Mouse (Mus musculus) kidney, postnatal 0 days (tissue): Measurements from ENCODE around the gene Igfl3. TPM values are rescaled to one million over a fixed set of nuclear protein-coding genes. Genes with fewer than 3 reads are reported as not detected.

ENCODE experiments used
- ATAC-seq: fragments of 200-750 bp; cut with Nextera tagmentation; replicated peaks from 2 replicates; pipeline ENCODE4 v1.8.0; 2017; ENCODE audit warnings: low read depth, moderate number of reproducible peaks, moderate TSS enrichment, moderate library complexity; ENCODE audit not compliant: low FRiP score
- DNase-seq: peaks from one replicate; pipeline ENCODE4 v3.0.0-alpha.2; 2016; ENCODE audit warnings: low spot score
- H3K27ac ChIP-seq: fragments of 300-500 bp; sonication (generic); 2 replicates; pipeline ENCODE4 v1.5.1; 2014; ENCODE audit warnings: mild to moderate bottlenecking
- H3K27me3 ChIP-seq: fragments of 300-500 bp; sonication (generic); 2 replicates; pipeline ENCODE4 v1.6.1; 2014; ENCODE audit warnings: low read length, mixed read lengths; ENCODE audit not compliant: insufficient read depth
- H3K36me3 ChIP-seq: fragments of 300-500 bp; sonication (generic); 2 replicates; pipeline ENCODE4 v1.6.1; 2014; ENCODE audit warnings: low read length, mixed read lengths; ENCODE audit not compliant: insufficient read depth
- H3K4me1 ChIP-seq: fragments of 300-500 bp; sonication (generic); replicated peaks from 2 replicates; pipeline ENCODE4 v1.6.1; 2014; ENCODE audit warnings: antibody characterized with exemption, low read length, mixed read lengths; ENCODE audit not compliant: insufficient read depth
- H3K4me2 ChIP-seq: fragments of 300-500 bp; sonication (generic); 2 replicates; pipeline ENCODE4 v1.6.1; 2014; ENCODE audit warnings: mild to moderate bottlenecking, low read length, moderate library complexity, mixed read lengths
- H3K4me3 ChIP-seq: fragments of 300-500 bp; sonication (generic); replicated peaks from 2 replicates; pipeline ENCODE4 v1.5.1; 2014; ENCODE audit warnings: low read depth, low read length
- H3K9ac ChIP-seq: fragments of 300-500 bp; sonication (generic); 2 replicates; pipeline ENCODE4 v1.6.1; 2014; ENCODE audit warnings: low read depth, low read length
- H3K9me3 ChIP-seq: fragments of 300-500 bp; sonication (generic); replicated peaks from 2 replicates; pipeline ENCODE4 v1.6.1; 2016; ENCODE audit warnings: low read length, inconsistent platforms, mixed read lengths
- CTCF ChIP-seq: IDR thresholded peaks from 2 replicates; pipeline ENCODE4 v1.5.1; 2016; ENCODE audit warnings: antibody characterized with exemption, low read depth, mild to moderate bottlenecking, moderate library complexity
- WGBS: fragments of 180-500 bp; shearing (Covaris S2); extraction: QIAGEN DNeasy Blood & Tissue Kit; methylation state at CpG from one replicate; pipeline ENCODE4 v1.1.7; 2014; 5-methylcytosine and 5-hydroxymethylcytosine counted together
- polyA plus RNA-seq: library from polyadenylated mRNA; unstranded; fragments of >200 nt; fragmentation: Nextera tagmentation; extraction: Ambion mirVana; gene quantifications from 2 replicates; pipeline ENCODE4 v1.2.1, GENCODE M21; 2015

Igfl3 gene
- not detected in 2 replicates for polyA plus RNA-seq

DNA sequence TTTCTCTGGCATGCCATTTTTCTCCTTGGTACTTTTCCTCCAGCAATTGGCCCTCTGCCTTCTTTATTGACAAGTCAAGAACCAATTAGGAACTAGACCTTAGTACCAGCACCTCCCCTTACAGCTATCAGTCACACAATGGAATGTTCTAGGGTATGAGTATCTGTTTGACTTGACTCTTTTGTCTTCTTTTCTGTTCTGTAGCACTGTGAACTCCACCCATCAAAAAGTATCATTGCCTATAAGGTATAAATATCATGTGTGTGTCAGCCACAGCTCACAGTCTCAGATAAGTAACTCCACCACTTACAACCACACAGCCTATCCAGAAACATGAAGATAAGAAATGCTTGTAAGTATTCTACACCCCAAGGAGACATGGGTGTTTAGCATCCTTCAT is at the start of gene Igfl3:
TSS of gene Igfl3 (plus strand) at position 301 of the 400 bp plus-strand sequence.
- Histone ChIP-seq H3K4me2 (no peak within 1 kb of the TSS), H3K36me3 (no peaks in the 10 kb centered on the region), H3K9ac (no peak within 1 kb of the TSS), H3K27me3 (no peaks in the 10 kb centered on the region), H3K4me1 (no peaks in the 10 kb centered on the region), H3K27ac (no peak within 1 kb of the TSS), H3K4me3 (no peak within 1 kb of the TSS), H3K9me3 (no peaks in the 10 kb centered on the region; the same call in 1 of the 2 replicates)
- DNase-seq (no peak), ATAC-seq (no peak)
- TF ChIP-seq CTCF, result no peak

DNA sequence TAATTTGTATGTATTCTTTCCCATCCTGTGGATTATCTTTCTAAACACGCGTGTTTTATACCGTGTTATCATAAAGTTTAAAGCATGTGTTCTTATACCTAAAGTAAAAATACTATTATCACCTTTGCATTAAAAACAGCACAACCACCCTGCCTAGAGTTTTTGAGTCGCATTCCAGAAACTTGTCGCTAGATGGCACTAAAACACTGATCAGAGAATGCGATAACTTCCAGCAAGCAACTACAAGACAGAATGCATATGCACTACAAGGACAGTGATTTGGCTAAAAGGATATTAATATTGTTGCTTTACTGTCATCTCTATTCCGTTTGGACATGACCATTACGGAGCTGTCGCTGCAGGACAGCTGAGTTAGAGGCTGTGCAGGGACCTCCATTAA is 34.6 kb downstream of the Igfl3 start:
- Histone ChIP-seq H3K9ac (no peak overlapping the region), H3K4me3 (no peak overlapping the region), H3K4me1 (no peaks in the 10 kb centered on the region), H3K27me3 (no peaks in the 10 kb centered on the region), H3K36me3 (no peaks in the 10 kb centered on the region), H3K9me3 (no peaks in the 10 kb centered on the region), H3K4me2 (no peak overlapping the region), H3K27ac (no peak overlapping the region)
- ATAC-seq (no peak), DNase-seq (peak; percentile 5)
- WGBS, result 15% methylated on average over 9 of the region's 9 CpGs
- peak; percentile 56 for TF ChIP-seq CTCF

DNA sequence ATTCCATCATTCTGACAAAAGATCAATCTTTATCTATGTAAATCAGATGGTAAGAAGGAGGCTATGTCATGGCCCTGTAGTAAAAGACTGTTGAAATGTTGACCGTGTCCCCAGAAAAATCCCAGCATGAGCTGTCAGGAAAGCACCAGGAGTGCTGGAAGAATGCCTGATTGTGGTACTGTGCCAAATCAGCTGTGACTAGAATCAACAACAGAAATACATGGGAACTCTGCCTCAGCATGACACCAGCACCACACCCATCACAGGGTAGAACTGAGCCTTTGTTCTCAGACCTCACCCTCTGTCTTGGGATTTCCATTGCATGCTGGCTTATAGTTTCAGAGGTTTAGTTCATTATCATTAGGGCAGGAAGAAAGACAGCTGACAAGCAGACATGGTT is 38.4 kb downstream of the Igfl3 start:
- H3K4me1 ChIP-seq, result no peaks in the 10 kb centered on the region
- no peak for DNase-seq
- H3K4me3 ChIP-seq, result no peak overlapping the region
- no peaks in the 10 kb centered on the region for H3K36me3 ChIP-seq
- no peak overlapping the region for H3K9ac ChIP-seq
- TF ChIP-seq CTCF, result no peak
- H3K4me2 ChIP-seq, result no peak overlapping the region
- WGBS, result 78% methylated on average over 1 of the region's 1 CpGs
- no peak for ATAC-seq
- H3K27ac ChIP-seq, result no peak overlapping the region
- no peaks in the 10 kb centered on the region for H3K9me3 ChIP-seq
- no peaks in the 10 kb centered on the region for H3K27me3 ChIP-seq

Other genes starting within 250 kb of the Igfl3 start
- not detected in 2 replicates for gene Ceacam11, start 204.4 kb upstream of the Igfl3 start, polyA plus RNA-seq
- not detected in 2 replicates for gene Ceacam13, start 166.6 kb upstream of the Igfl3 start, polyA plus RNA-seq
- gene Ceacam12, start 110.6 kb upstream of the Igfl3 start, polyA plus RNA-seq, result not detected in 2 replicates
- gene Mill1, start 68.9 kb downstream of the Igfl3 start, polyA plus RNA-seq, result not detected in 2 replicates
- not detected in 2 replicates for gene Psg18, start 178.5 kb downstream of the Igfl3 start, polyA plus RNA-seq